Mouse (Mus musculus) left cerebral cortex, adult 9 months (tissue): ENCODE data around the gene Gucd1.
"Not testable (repeated sequence)": the region's sequence is repeated elsewhere in the genome, so short reads cannot be mapped to it uniquely, and the experiment has no call there.

ENCODE experiments used
- DNase-seq, 2 experiments: peaks; one replicate each; pipeline ENCODE4 v3.0.0; 2022; ENCODE audit warnings: low spot score in 2 of 2

The Gucd1 gene

GRCm38 (mm10) chr10:75517758-75518143 is at the start of gene Gucd1:
Gene Gucd1, minus strand, starts transcription at chr10:75517972.
- peak; percentile 93 to 99 for DNase-seq

DNA sequence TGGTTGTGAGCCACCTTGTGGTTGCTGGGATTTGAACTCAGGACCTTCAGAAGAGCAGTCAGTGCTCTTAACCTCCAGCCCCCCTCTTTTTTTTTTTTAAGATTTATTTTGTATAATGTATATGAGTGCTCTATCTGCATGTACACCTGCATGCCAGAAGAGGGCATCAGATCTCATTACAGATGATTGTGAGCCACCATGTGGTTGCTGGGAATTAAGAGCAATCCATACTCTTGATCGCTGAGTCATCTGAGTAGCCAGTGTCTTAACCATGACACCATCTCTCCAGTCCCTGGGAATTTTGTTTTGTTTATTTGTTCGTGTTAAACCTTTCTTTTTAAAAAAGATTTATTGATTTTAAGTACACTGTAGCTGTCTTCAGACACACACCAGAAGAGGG is 49.0 kb upstream of the Gucd1 start:
- DNase-seq: not testable (repeated sequence)

DNA sequence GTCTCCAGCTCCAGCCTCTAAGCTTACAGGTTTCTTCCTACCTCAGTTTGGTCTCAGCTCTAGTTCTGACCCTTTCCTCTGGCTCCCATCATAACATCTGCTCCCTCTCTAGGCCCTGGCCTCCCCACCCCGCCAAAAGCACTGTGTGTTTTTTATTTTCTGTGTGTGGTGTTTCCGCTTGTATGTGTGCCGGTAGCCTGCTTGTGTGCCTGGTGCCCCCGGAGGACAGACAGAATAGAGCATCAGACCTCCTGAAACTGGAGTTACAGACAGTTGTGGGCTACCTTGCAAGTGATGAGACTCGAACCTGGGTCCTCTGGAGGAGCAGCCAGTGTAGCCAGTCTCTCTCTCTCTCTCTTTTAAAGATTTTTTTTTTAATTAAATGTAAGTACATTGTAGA is 48.5 kb upstream of the Gucd1 start:
- DNase-seq: no peak

DNA sequence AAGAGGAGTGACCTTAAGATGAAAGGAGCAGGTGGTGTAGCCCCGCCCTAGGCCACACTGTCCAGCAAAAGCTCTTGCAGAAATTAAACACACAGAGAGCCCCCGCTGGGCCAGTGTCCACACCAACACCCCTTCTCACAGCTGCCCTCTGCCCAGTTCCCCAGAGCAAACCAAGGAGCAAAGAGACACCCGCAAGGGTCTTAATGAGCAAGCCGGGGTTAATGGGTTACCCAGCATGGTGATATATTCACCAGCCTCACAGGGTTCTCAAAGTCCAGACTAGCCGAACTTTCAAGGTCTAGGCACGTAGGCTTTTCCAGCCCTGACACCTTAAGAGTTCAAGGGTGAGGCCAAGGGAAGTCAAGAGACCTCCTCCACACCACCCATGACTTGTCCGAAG is 48.1 kb upstream of the Gucd1 start:
- no peak for DNase-seq

- no peak for DNase-seq
These were observed 47.7 kb upstream of the Gucd1 start for GRCm38 (mm10) chr10:75565436-75565835.

- no peak for DNase-seq
These were observed 47.0 kb upstream of the Gucd1 start for GRCm38 (mm10) chr10:75564687-75565265.

GRCm38 (mm10) chr10:75562596-75562995 is 44.8 kb upstream of the Gucd1 start:
- DNase-seq: no peak

DNA sequence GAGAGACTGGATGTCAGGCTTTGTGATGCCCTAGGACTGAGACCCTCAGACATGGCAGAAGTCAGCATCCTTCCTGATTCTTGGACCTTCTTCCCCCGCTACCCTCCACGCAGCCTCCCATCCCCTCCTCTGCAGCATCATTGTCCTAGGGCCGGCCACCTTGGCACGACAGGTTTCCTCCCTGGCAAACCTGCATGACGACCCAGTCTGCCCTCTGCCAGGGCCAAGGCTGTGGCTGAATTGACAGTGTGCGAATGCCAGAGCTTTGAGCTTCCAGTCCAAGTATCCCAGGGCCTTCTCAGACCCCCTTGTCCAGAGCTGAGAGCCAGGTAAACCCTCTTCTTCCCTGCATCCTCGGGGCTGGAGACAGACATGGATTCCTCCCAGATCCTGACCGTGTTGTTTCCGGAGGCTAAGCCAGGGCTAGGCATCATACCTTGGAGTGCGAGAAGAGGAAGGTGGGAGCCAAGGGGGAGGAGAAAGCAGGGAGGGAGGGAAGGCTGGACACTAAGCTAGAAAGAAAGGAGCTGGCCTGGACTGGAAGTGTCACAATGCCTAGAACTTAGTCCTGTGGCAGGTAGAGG is 43.4 kb upstream of the Gucd1 start, which contains the start of gene Ggt1:
Gene Ggt1, plus strand, starts transcription at position 534 of the 584 bp plus-strand sequence.
- no peak for DNase-seq

GRCm38 (mm10) chr10:75560549-75560899 is 42.8 kb upstream of the Gucd1 start:
- DNase-seq: no peak

DNA sequence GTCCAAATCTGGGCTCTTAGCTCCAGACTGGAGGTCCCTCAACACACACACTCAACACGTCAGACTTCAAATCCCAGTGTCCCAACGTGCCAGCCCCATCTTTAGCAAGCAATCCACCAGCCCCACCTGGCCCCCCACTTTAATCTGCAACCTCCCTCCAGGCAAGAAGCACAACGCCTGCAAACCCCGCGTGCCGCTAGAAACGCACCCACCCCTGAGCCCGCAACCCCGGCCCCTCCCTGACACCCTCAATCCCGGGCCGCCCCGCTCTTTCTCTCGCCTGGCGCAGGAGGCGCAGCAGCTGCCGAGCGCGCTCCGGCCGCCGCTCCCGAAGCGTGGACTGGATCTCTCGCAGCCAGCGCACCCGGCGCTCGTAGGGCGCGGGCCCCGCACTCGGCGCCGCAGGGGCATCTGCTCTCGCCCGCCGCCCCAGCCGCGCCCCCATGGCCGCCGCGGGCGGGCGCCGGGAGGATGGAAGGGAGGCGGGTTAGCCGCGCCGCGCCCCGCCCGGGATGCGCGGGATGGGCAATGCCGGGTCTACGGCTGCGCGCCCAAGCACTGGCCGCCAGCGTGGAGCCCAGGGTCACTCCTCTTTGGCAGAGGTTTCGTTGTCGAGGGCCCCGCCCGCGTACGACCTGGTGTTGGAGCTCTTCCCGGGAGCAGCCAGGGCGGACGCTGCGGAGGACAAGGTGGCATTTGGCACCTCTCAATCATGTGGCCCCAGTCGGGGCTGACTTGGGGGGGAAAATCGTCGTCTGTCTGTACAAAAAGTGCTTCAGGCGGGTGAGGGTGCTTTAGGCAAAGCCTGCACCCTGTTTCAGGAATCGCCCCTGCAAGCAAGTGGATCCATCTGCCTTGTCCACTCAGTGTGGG is 42.1 kb upstream of the Gucd1 start, which contains the start of gene Lrrc75b:
Gene Lrrc75b, minus strand, starts transcription at position 655 of the 873 bp plus-strand sequence.
- peak in 1 of 2 experiments; percentile 29 for DNase-seq

DNA sequence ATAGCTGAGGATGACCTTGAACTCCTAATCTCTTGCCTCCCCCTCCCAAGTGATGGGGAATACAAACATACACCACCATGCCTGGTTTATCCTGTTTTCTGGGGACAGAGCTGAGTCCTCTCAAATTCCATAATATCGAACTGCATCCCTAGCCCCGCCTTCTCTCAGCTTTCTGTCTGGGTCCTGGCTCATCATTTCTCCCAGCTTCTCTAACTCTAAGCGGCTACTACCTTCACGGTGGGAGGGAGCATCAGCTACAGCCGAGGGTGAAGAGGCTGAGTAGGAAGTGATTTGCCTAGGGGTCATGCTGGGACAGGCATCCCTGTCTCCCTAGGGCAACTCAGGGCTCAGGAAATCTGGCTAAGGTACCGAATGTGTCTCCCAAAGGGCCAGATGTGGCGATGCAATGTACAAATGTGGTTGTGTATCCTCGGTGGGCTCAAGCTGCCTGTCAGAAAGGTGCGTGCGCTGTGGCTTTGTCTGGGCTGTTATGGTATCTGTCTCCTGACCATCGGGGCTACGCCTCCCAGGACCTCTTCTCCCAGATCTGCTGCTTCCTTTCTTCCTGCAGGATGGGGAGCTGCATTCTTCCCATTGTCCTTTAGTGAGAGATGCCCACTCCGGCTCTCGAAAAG is 41.4 kb upstream of the Gucd1 start:
- DNase-seq: no peak

DNA sequence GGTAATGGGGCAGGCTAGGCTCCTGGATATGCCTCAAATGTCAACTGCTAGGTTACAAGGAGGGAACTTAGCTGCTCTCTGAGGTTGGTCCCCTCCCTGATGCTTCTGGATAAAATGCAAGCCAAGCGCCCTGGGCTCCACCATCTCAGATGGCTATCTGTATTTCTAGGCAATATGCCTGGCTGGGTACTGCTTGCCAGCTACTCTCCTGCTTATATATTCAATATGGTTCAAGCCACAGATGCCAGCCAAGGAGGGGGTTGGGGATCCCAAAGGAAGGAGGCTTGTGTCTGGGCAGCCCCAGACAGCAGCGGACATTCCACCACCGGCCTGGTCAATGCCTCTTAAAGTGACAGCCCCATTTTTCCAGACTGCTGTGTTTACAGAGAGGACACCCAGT is 40.7 kb upstream of the Gucd1 start:
- DNase-seq: peak in 1 of 2 experiments; percentile 65

DNA sequence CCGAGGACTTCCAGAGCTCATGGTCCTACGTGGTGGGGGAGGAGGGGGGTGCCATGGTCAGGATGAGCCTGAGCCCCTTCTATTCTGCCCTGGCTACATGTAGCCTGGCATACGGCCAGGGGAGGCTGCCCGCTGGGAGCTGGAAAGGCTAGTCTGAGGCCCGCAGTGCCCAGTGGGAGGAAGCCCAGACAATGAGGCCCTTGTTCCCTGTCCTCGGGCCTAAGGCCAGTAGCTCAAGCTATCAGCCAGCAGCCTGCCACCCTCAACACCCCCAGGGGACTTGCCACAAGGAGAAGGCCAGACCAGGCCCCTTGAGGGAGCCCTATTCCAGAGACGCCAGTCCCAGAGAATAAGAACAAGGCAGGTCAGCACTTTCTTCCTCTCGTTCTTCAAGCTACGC is 38.3 kb upstream of the Gucd1 start:
- DNase-seq: peak; percentile 63 to 82

GRCm38 (mm10) chr10:75555557-75555956 is 37.8 kb upstream of the Gucd1 start:
- no peak for DNase-seq

- DNase-seq: no peak
These were observed 36.3 kb upstream of the Gucd1 start for GRCm38 (mm10) chr10:75554090-75554489.

GRCm38 (mm10) chr10:75552701-75553450 is 35.1 kb upstream of the Gucd1 start:
- no peak for DNase-seq

DNA sequence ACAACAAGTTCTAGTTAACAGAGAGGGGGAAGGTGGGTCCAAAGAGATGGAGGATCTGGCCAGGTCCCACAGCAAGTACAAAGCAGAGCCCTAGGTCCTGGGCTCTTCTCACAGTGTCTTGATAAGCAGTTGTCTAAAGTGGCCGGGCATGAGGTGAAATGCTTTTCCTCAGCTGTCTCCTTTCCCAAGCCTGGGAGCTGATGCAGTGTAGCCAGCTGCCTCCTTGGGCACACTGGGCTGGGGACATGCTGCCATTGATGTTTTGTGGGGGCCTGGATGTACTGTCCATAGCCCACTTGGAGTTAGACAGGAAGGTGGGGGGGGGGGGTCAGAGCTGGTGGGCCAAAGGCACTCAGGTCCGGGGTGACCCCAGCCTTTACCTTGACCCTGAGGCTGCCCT is 34.3 kb upstream of the Gucd1 start:
- DNase-seq: no peak

DNA sequence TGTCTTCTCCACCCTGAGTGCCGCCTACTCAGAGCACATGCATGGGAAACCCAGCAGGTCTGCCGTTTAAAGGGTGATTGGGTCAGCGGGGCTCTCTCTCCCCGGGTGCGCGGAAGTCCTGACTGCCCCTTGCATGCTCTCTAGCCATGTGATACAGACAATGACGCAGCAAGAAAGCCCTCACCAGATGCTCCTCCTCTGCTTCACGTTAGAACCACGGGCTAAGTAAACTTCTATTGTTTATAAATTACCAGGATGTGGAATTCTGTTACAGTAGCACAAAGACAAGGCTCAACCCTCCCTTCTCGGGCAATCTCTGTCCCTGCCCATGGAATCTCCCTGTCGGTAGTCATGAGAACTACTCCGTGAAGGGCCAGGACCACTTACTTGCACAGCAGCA is 33.4 kb upstream of the Gucd1 start:
- no peak for DNase-seq

GRCm38 (mm10) chr10:75549886-75550285 is 32.1 kb upstream of the Gucd1 start:
- no peak for DNase-seq

DNA sequence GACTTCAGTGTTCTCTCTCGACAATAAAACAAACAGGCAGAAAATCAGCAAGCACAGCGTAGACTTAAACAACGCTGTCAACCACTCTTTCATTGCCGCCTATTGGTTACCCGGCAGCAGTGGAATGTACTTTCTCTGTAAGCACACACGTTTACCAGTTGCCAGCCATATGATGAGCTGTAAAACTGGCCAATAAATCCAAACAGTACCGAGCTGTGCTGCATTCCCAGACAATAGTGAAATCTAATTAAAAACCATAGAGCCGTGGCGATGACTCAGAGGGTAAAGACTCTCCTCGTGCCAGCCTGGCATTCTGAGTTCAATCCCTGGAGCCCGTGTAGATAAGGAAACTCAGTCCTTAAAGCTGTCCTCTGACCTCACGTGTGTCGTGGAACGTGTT is 30.7 kb upstream of the Gucd1 start:
- DNase-seq: peak in 1 of 2 experiments; percentile 29

GRCm38 (mm10) chr10:75547901-75548300 is 30.1 kb upstream of the Gucd1 start:
- no peak for DNase-seq

- DNase-seq: no peak
These were observed 18.4 kb upstream of the Gucd1 start for GRCm38 (mm10) chr10:75536123-75536522.
